Mouse (Mus musculus) MEL (cell line): ENCODE measurements at regions not wholly inside any gene's neighbourhood (a gene's known extent, or its start where the extent isn't known, plus 50 kb on each side); places are given as distances from the start of the nearest gene placed in this dataset.

ENCODE experiments used
- DNase-seq: peaks from one replicate; pipeline ENCODE4 v3.0.0; 2011; ENCODE audit warnings: low read depth, low spot score
- H3K27ac ChIP-seq: 2 replicates; pipeline ENCODE4 v1.5.1; 2012; ENCODE audit warnings: low read depth, mild to moderate bottlenecking, control low read depth, low read length, moderate library complexity; ENCODE audit not compliant: control insufficient read depth
- H3K27me3 ChIP-seq, 2 experiments: fragments of 150-350 bp in 1 of 2; sonication (generic) in 1 of 2; 2 replicates each; pipeline ENCODE4 v1.6.1; 2012; ENCODE audit warnings: low read length in 2 of 2, mild to moderate bottlenecking in 2 of 2, improper control_type of control experiment in 1 of 2, moderate library complexity in 1 of 2; ENCODE audit not compliant: insufficient read depth in 2 of 2, control insufficient read depth in 1 of 2
- H3K36me3 ChIP-seq, 2 experiments: 2 replicates each; pipeline ENCODE4 v1.6.1; 2012 to 2014; ENCODE audit warnings: low read length in 2 of 2, improper control_type of control experiment in 1 of 2, inconsistent platforms in 1 of 2, mild to moderate bottlenecking in 1 of 2; ENCODE audit not compliant: insufficient read depth in 2 of 2, control insufficient read depth in 1 of 2
- H3K4me1 ChIP-seq, 2 experiments: fragments of 150-350 bp in 1 of 2; sonication (generic) in 1 of 2; 2 replicates each; pipeline ENCODE4 v1.6.1; 2012; ENCODE audit warnings: low read length in 2 of 2, improper control_type of control experiment in 1 of 2, mild to moderate bottlenecking in 1 of 2; ENCODE audit not compliant: insufficient read depth in 2 of 2, control insufficient read depth in 1 of 2
- H3K4me3 ChIP-seq, 2 experiments: fragments of 150-350 bp in 1 of 2; sonication (generic) in 1 of 2; 2 replicates each; pipeline ENCODE4 v1.5.1; 2012; ENCODE audit warnings: low read depth in 2 of 2, low read length in 2 of 2, mild to moderate bottlenecking in 2 of 2, moderate library complexity in 2 of 2, control low read depth in 1 of 2, improper control_type of control experiment in 1 of 2; ENCODE audit not compliant: control insufficient read depth in 1 of 2, insufficient read depth in 1 of 2
- H3K79me2 ChIP-seq: 2 replicates; pipeline ENCODE4 v1.6.1; 2012; ENCODE audit warnings: mild to moderate bottlenecking, low read length, moderate library complexity; ENCODE audit not compliant: control insufficient read depth, poor library complexity, insufficient read depth
- H3K9ac ChIP-seq: 2 replicates; pipeline ENCODE4 v1.6.1; 2012; ENCODE audit warnings: low read depth, mild to moderate bottlenecking, control low read depth, low read length, moderate library complexity; ENCODE audit not compliant: control insufficient read depth, poor library complexity, severe bottlenecking
- H3K9me3 ChIP-seq: fragments of 150-350 bp; sonication (generic); replicated peaks from 2 replicates; pipeline ENCODE4 v1.6.1; 2012; ENCODE audit warnings: mild to moderate bottlenecking, low read length, improper control_type of control experiment, moderate library complexity; ENCODE audit not compliant: insufficient read depth
- BHLHE40 ChIP-seq: IDR thresholded peaks from 2 replicates; pipeline ENCODE4 v1.6.1; 2012; ENCODE audit warnings: low read depth, mild to moderate bottlenecking, inconsistent platforms, low read length, improper control_type of control experiment, borderline replicate concordance
- CTCF ChIP-seq, 3 experiments: IDR thresholded peaks in 2 of 3; conservative IDR thresholded peaks in 1 of 3; 2 replicates each; pipeline ENCODE4 v1.5.1; 2011 to 2012; ENCODE audit warnings: low read length in 3 of 3, low read depth in 2 of 3, mild to moderate bottlenecking in 2 of 3, improper control_type of control experiment in 1 of 3, inconsistent platforms in 1 of 3, mixed read lengths in 1 of 3, moderate library complexity in 1 of 3; ENCODE audit not compliant: control insufficient read depth in 1 of 3, insufficient read depth in 1 of 3, poor library complexity in 1 of 3, severe bottlenecking in 1 of 3
- E2F4 ChIP-seq: IDR thresholded peaks from 2 replicates; pipeline ENCODE4 v1.6.1; 2011; ENCODE audit warnings: low read depth, low read length, improper control_type of control experiment, borderline replicate concordance
- ELF1 ChIP-seq: IDR thresholded peaks from 2 replicates; pipeline ENCODE4 v1.6.1; 2014; ENCODE audit warnings: low read depth, mild to moderate bottlenecking, inconsistent platforms, low read length, improper control_type of control experiment, moderate library complexity
- EP300 ChIP-seq, 2 experiments: IDR thresholded peaks; 2 replicates each; pipeline ENCODE4 v1.6.1; 2011; ENCODE audit warnings: improper control_type of control experiment in 2 of 2, low read length in 2 of 2, low read depth in 1 of 2, mild to moderate bottlenecking in 1 of 2
- GATA1 ChIP-seq: IDR thresholded peaks from 2 replicates; pipeline ENCODE4 v1.6.1; 2011; ENCODE audit warnings: low read depth, low read length, improper control_type of control experiment
- HCFC1 ChIP-seq: IDR thresholded peaks from 2 replicates; pipeline ENCODE4 v1.6.1; 2012; ENCODE audit warnings: low read depth, mild to moderate bottlenecking, inconsistent platforms, low read length, improper control_type of control experiment, moderate library complexity
- KAT2A ChIP-seq: conservative IDR thresholded peaks from 2 replicates; pipeline ENCODE4 v1.6.1; 2012; ENCODE audit warnings: low read depth, low read length, improper control_type of control experiment, inconsistent platforms
- MAFK ChIP-seq: IDR thresholded peaks from 2 replicates; pipeline ENCODE4 v1.6.1; 2011; ENCODE audit warnings: low read depth, mild to moderate bottlenecking, low read length, improper control_type of control experiment, borderline replicate concordance
- MAX ChIP-seq: IDR thresholded peaks from 2 replicates; pipeline ENCODE4 v1.6.1; 2011; ENCODE audit warnings: low read length, improper control_type of control experiment
- MAZ ChIP-seq: IDR thresholded peaks from 2 replicates; pipeline ENCODE4 v1.6.1; 2012; ENCODE audit warnings: low read depth, mild to moderate bottlenecking, inconsistent platforms, low read length, improper control_type of control experiment
- MYB ChIP-seq: IDR thresholded peaks from 2 replicates; pipeline ENCODE4 v1.6.1; 2011; ENCODE audit warnings: mild to moderate bottlenecking, low read depth, low read length, improper control_type of control experiment
- MYC ChIP-seq: IDR thresholded peaks from 2 replicates; pipeline ENCODE4 v1.6.1; 2011; ENCODE audit warnings: low read depth, mild to moderate bottlenecking, low read length, improper control_type of control experiment, moderate library complexity
- NELFE ChIP-seq: IDR thresholded peaks from 2 replicates; pipeline ENCODE4 v1.6.1; 2011; ENCODE audit warnings: low read depth, low read length, improper control_type of control experiment
- NRF1 ChIP-seq: IDR thresholded peaks from 2 replicates; pipeline ENCODE4 v1.6.1; 2014; ENCODE audit warnings: low read depth, mild to moderate bottlenecking, inconsistent platforms, low read length, improper control_type of control experiment, moderate library complexity; ENCODE audit not compliant: poor library complexity, insufficient read depth, severe bottlenecking
- POLR2AphosphoS2 ChIP-seq: IDR thresholded peaks from 2 replicates; pipeline ENCODE4 v1.6.1; 2011; ENCODE audit warnings: low read length, improper control_type of control experiment
- POLR2AphosphoS5 ChIP-seq: IDR thresholded peaks from 2 replicates; pipeline ENCODE4 v1.6.1; 2012; ENCODE audit warnings: low read depth, borderline replicate concordance, mild to moderate bottlenecking, inconsistent platforms, low read length, moderate library complexity, mixed read lengths
- RAD21 ChIP-seq: IDR thresholded peaks from 2 replicates; pipeline ENCODE4 v1.6.1; 2011; ENCODE audit warnings: mild to moderate bottlenecking, low read depth, low read length, improper control_type of control experiment
- RCOR1 ChIP-seq: IDR thresholded peaks from 2 replicates; pipeline ENCODE4 v1.6.1; 2012; ENCODE audit warnings: low read depth, mild to moderate bottlenecking, inconsistent platforms, low read length, improper control_type of control experiment
- SMC3 ChIP-seq: IDR thresholded peaks from 2 replicates; pipeline ENCODE4 v1.6.1; 2011; ENCODE audit warnings: low read depth, low read length, improper control_type of control experiment
- TAL1 ChIP-seq: IDR thresholded peaks from 2 replicates; pipeline ENCODE4 v1.6.1; 2012; ENCODE audit warnings: mild to moderate bottlenecking, inconsistent platforms, low read length, moderate library complexity, mixed read lengths
- TBP ChIP-seq: IDR thresholded peaks from 2 replicates; pipeline ENCODE4 v1.8.0; 2011; ENCODE audit warnings: low read depth, low read length, improper control_type of control experiment
- UBTF ChIP-seq: IDR thresholded peaks from 2 replicates; pipeline ENCODE4 v1.6.1; 2012; ENCODE audit warnings: low read depth, mild to moderate bottlenecking, inconsistent platforms, low read length, improper control_type of control experiment, moderate library complexity, borderline replicate concordance; ENCODE audit not compliant: insufficient read depth
- USF1 ChIP-seq: IDR thresholded peaks from 2 replicates; pipeline ENCODE4 v1.6.1; 2014; ENCODE audit warnings: low read depth, mild to moderate bottlenecking, inconsistent platforms, low read length, improper control_type of control experiment, moderate library complexity
- ZC3H11A ChIP-seq: IDR thresholded peaks from 2 replicates; pipeline ENCODE4 v1.6.1; 2012; ENCODE audit warnings: low read depth, mild to moderate bottlenecking, inconsistent platforms, low read length, improper control_type of control experiment
- ZKSCAN1 ChIP-seq: IDR thresholded peaks from 2 replicates; pipeline ENCODE4 v1.6.1; 2012; ENCODE audit warnings: low read depth, mild to moderate bottlenecking, inconsistent platforms, low read length, improper control_type of control experiment, moderate library complexity
- ZNF384 ChIP-seq: IDR thresholded peaks from 2 replicates; pipeline ENCODE4 v1.6.1; 2012; ENCODE audit warnings: low read depth, mild to moderate bottlenecking, inconsistent platforms, low read length, improper control_type of control experiment

- H3K27ac ChIP-seq, result no peak overlapping the region
- no peaks in the 10 kb centered on the region for H3K4me1 ChIP-seq
- TF ChIP-seq ZKSCAN1 (no peak), MYB (no peak), HCFC1 (no peak), ZC3H11A (no peak), E2F4 (no peak), KAT2A (no peak), MAFK (no peak), ZNF384 (no peak), RAD21 (no peak), GATA1 (no peak), MAZ (no peak), CTCF (IDR thresholded peaks at IDR 0.05 in 2 of 3, conservative IDR thresholded peaks at IDR 0.05 in 1 of 3; ENCODE audit: control insufficient read depth in 1 of 3, insufficient read depth in 1 of 3, low read depth in 2 of 3, low read length in 3 of 3, poor library complexity in 1 of 3, severe bottlenecking in 1 of 3) (no peak), MYC (no peak), NELFE (no peak), EP300 (IDR thresholded peaks at IDR 0.05; ENCODE audit: low read depth in 1 of 2, low read length in 2 of 2) (no peak), POLR2AphosphoS2 (no peak)
- H3K4me3 ChIP-seq, result no peak overlapping the region
- no peaks in the 10 kb centered on the region for H3K9me3 ChIP-seq
- no peaks in the 10 kb centered on the region for H3K36me3 ChIP-seq
- H3K27me3 ChIP-seq, result no peaks in the 10 kb centered on the region; a peak in 1 of 4 replicates
- DNase-seq, result no peak
- no peaks in the 10 kb centered on the region for H3K79me2 ChIP-seq
- no peak overlapping the region for H3K9ac ChIP-seq
Observed at GRCm38 (mm10) chr2:174868186-174868585, 107.8 kb downstream of the Edn3 start.

GRCm38 (mm10) chr2:174868743-174869369 lies 108.4 kb downstream of the Edn3 start:
- Histone ChIP-seq H3K4me3 (no peak overlapping the region), H3K9me3 (no peaks in the 10 kb centered on the region), H3K79me2 (no peaks in the 10 kb centered on the region), H3K9ac (no peak overlapping the region), H3K36me3 (no peaks in the 10 kb centered on the region), H3K4me1 (no peaks in the 10 kb centered on the region), H3K27ac (no peak overlapping the region)
- no peak for DNase-seq
- TF ChIP-seq TAL1, result no peak
- no peak for TF ChIP-seq POLR2AphosphoS5
- TF ChIP-seq TBP, result no peak
- no peak for TF ChIP-seq RCOR1
- no peak for TF ChIP-seq MAX
- no peak for TF ChIP-seq POLR2AphosphoS2
- TF ChIP-seq ZNF384, result no peak
- TF ChIP-seq MYB, result no peak
- TF ChIP-seq UBTF, result no peak
- no peak for TF ChIP-seq USF1
- TF ChIP-seq SMC3, result no peak
- no peak for TF ChIP-seq ELF1
- TF ChIP-seq NRF1, result no peak
- TF ChIP-seq BHLHE40, result no peak
- no peak for TF ChIP-seq KAT2A
- TF ChIP-seq, all 39 proteins: peak for 0
- H3K27me3 ChIP-seq, result no peaks in the 10 kb centered on the region; a peak in 1 of 4 replicates
